Mouse (Mus musculus) liver, embryonic 13.5 days (tissue): Measurements from ENCODE around the gene Cln5. TPM values are rescaled to one million over a fixed set of nuclear protein-coding genes. Genes with fewer than 3 reads are reported as not detected.
A peak's percentile ranks its signal among the peaks of the same experiment; 100 is the strongest.

Experiments
- ATAC-seq: fragments of 200-750 bp; cut with Nextera tagmentation; 2 replicates; pipeline ENCODE4 v1.8.0; 2017; ENCODE audit warnings: low read depth, mild to moderate bottlenecking, moderate number of reproducible peaks, moderate library complexity
- DNase-seq: peaks from one replicate; pipeline ENCODE4 v3.0.0; 2022
- H3K27ac ChIP-seq: fragments of 300-500 bp; sonication (generic); 2 replicates; pipeline ENCODE4 v1.5.1; 2015; ENCODE audit warnings: moderate library complexity, mild to moderate bottlenecking, inconsistent platforms
- H3K27me3 ChIP-seq: fragments of 300-500 bp; sonication (generic); 2 replicates; pipeline ENCODE4 v1.6.1; 2015; ENCODE audit warnings: mild to moderate bottlenecking, inconsistent platforms
- H3K36me3 ChIP-seq: fragments of 300-500 bp; sonication (generic); 2 replicates; pipeline ENCODE4 v1.6.1; 2015; ENCODE audit warnings: mild to moderate bottlenecking, inconsistent platforms
- H3K4me1 ChIP-seq: fragments of 300-500 bp; sonication (generic); replicated peaks from 2 replicates; pipeline ENCODE4 v1.6.1; 2015; ENCODE audit warnings: inconsistent platforms
- H3K4me2 ChIP-seq: fragments of 300-500 bp; sonication (generic); 2 replicates; pipeline ENCODE4 v1.6.1; 2015; ENCODE audit warnings: inconsistent platforms, mild to moderate bottlenecking, moderate library complexity
- H3K4me3 ChIP-seq: fragments of 300-500 bp; sonication (generic); replicated peaks from 2 replicates; pipeline ENCODE4 v1.5.1; 2015; ENCODE audit warnings: mild to moderate bottlenecking, inconsistent platforms
- H3K9ac ChIP-seq: fragments of 300-500 bp; sonication (generic); 2 replicates; pipeline ENCODE4 v1.6.1; 2015; ENCODE audit warnings: mild to moderate bottlenecking, inconsistent platforms
- H3K9me3 ChIP-seq: fragments of 300-500 bp; sonication (generic); replicated peaks from 2 replicates; pipeline ENCODE4 v1.6.1; 2016; ENCODE audit warnings: inconsistent platforms
- WGBS: fragments of 180-500 bp; shearing (Covaris S2); methylation state at CpG from one replicate; pipeline ENCODE4 v1.1.7; 2015; ENCODE audit not compliant: insufficient replicate concordance; 5-methylcytosine and 5-hydroxymethylcytosine counted together
- polyA plus RNA-seq: library from polyadenylated mRNA; unstranded; fragments of >200 nt; fragmentation: Nextera tagmentation; extraction: Ambion mirVana; gene quantifications from 2 replicates; pipeline ENCODE4 v1.2.1, GENCODE M21; 2015

Cln5 gene
- 20.9 and 25.2 TPM in 2 replicates for polyA plus RNA-seq

- H3K9ac ChIP-seq, result peak within 1 kb of the TSS; percentile 84
- under 1% methylated on average over 65 of the region's 65 CpGs for WGBS
- H3K36me3 ChIP-seq, result peaks cover 31% of the 10 kb centered on the region
- H3K27me3 ChIP-seq, result no peaks in the 10 kb centered on the region
- H3K9me3 ChIP-seq, result no peaks in the 10 kb centered on the region
- H3K4me1 ChIP-seq, result peaks cover 28% of the 10 kb centered on the region
- DNase-seq (peak; percentile 94), ATAC-seq (peak; percentile 95)
- peak within 1 kb of the TSS; percentile 96 for H3K27ac ChIP-seq
- peak within 1 kb of the TSS; percentile 70 for H3K4me3 ChIP-seq
- peak within 1 kb of the TSS; percentile 83 for H3K4me2 ChIP-seq
Observed at GRCm38 (mm10) chr14:103069864-103070611, at the start of gene Cln5. Gene Cln5, plus strand, starts transcription at chr14:103070216.

GRCm38 (mm10) chr14:103029203-103029602 lies 40.8 kb upstream of the Cln5 start:
- ATAC-seq, result no peak
- Histone ChIP-seq H3K4me2 (no peak overlapping the region), H3K27me3 (no peaks in the 10 kb centered on the region), H3K9ac (no peak overlapping the region), H3K4me1 (no peaks in the 10 kb centered on the region), H3K4me3 (no peak overlapping the region), H3K9me3 (no peaks in the 10 kb centered on the region), H3K27ac (no peak overlapping the region), H3K36me3 (no peaks in the 10 kb centered on the region)
- DNase-seq, result no peak
- WGBS, result 42% methylated on average over 2 of the region's 2 CpGs

GRCm38 (mm10) chr14:103033271-103033823 lies 36.7 kb upstream of the Cln5 start:
- Histone ChIP-seq H3K27ac (no peak overlapping the region), H3K4me2 (no peak overlapping the region), H3K4me1 (no peaks in the 10 kb centered on the region), H3K9ac (no peak overlapping the region), H3K27me3 (no peaks in the 10 kb centered on the region), H3K9me3 (no peaks in the 10 kb centered on the region), H3K4me3 (no peak overlapping the region), H3K36me3 (no peaks in the 10 kb centered on the region)
- ATAC-seq (no peak), DNase-seq (no peak)
- 40% methylated on average over 10 of the region's 10 CpGs for WGBS

GRCm38 (mm10) chr14:103034076-103034475 lies 35.9 kb upstream of the Cln5 start:
- Histone ChIP-seq H3K36me3 (no peaks in the 10 kb centered on the region), H3K9ac (no peak overlapping the region), H3K4me3 (no peak overlapping the region), H3K4me1 (no peaks in the 10 kb centered on the region), H3K27me3 (no peaks in the 10 kb centered on the region), H3K9me3 (no peaks in the 10 kb centered on the region), H3K27ac (no peak overlapping the region), H3K4me2 (no peak overlapping the region)
- DNase-seq (no peak), ATAC-seq (no peak)
- 63% methylated on average over 9 of the region's 9 CpGs for WGBS

- no peaks in the 10 kb centered on the region for H3K36me3 ChIP-seq
- H3K9me3 ChIP-seq, result no peaks in the 10 kb centered on the region
- no peak overlapping the region for H3K9ac ChIP-seq
- no peak overlapping the region for H3K27ac ChIP-seq
- H3K27me3 ChIP-seq, result no peaks in the 10 kb centered on the region
- ATAC-seq, result no peak
- H3K4me3 ChIP-seq, result no peak overlapping the region
- DNase-seq, result no peak
- H3K4me1 ChIP-seq, result no peaks in the 10 kb centered on the region
- 45% methylated on average over 3 of the region's 3 CpGs for WGBS
- no peak overlapping the region for H3K4me2 ChIP-seq
Observed at GRCm38 (mm10) chr14:103037016-103037415, 33.0 kb upstream of the Cln5 start.

GRCm38 (mm10) chr14:103046677-103047076 lies 23.3 kb upstream of the Cln5 start, which contains the start of gene Acod1:
Gene Acod1, plus strand, starts transcription at chr14:103046977.
- Histone ChIP-seq H3K27ac (no peak within 1 kb of the TSS), H3K27me3 (no peaks in the 10 kb centered on the region), H3K36me3 (no peaks in the 10 kb centered on the region), H3K4me3 (no peak within 1 kb of the TSS), H3K4me1 (peaks cover 11% of the 10 kb centered on the region), H3K9ac (no peak within 1 kb of the TSS), H3K4me2 (no peak within 1 kb of the TSS), H3K9me3 (no peaks in the 10 kb centered on the region)
- 67% methylated on average over 2 of the region's 2 CpGs for WGBS
- ATAC-seq (no peak), DNase-seq (no peak)

GRCm38 (mm10) chr14:103048292-103049086 lies 21.5 kb upstream of the Cln5 start:
- H3K4me3 ChIP-seq, result no peak overlapping the region
- H3K4me1 ChIP-seq, result peaks cover 11% of the 10 kb centered on the region
- DNase-seq, result no peak
- no peak overlapping the region for H3K27ac ChIP-seq
- peak; percentile 69 for ATAC-seq
- H3K9ac ChIP-seq, result no peak overlapping the region
- no peaks in the 10 kb centered on the region for H3K36me3 ChIP-seq
- 15% methylated on average over 11 of the region's 11 CpGs for WGBS
- no peaks in the 10 kb centered on the region for H3K27me3 ChIP-seq
- H3K9me3 ChIP-seq, result no peaks in the 10 kb centered on the region
- peak overlapping the region; percentile 19; the same call in 1 of the 2 replicates for H3K4me2 ChIP-seq

- Histone ChIP-seq H3K27me3 (no peaks in the 10 kb centered on the region), H3K4me3 (no peak overlapping the region), H3K9me3 (no peaks in the 10 kb centered on the region), H3K9ac (no peak overlapping the region), H3K4me1 (peaks cover 11% of the 10 kb centered on the region), H3K4me2 (no peak overlapping the region), H3K27ac (no peak overlapping the region), H3K36me3 (no peaks in the 10 kb centered on the region)
- WGBS, result 12% methylated on average over 8 of the region's 8 CpGs
- DNase-seq (peak; percentile 57), ATAC-seq (peak; percentile 87)
Observed at GRCm38 (mm10) chr14:103051159-103051769, 18.8 kb upstream of the Cln5 start.

GRCm38 (mm10) chr14:103054731-103055130 lies 15.3 kb upstream of the Cln5 start:
- H3K9me3 ChIP-seq, result no peaks in the 10 kb centered on the region
- no peaks in the 10 kb centered on the region for H3K36me3 ChIP-seq
- no peaks in the 10 kb centered on the region for H3K27me3 ChIP-seq
- no peaks in the 10 kb centered on the region for H3K4me1 ChIP-seq
- no peak overlapping the region for H3K4me2 ChIP-seq
- ATAC-seq (no peak), DNase-seq (no peak)
- H3K27ac ChIP-seq, result no peak overlapping the region
- no peak overlapping the region for H3K9ac ChIP-seq
- WGBS, result 77% methylated on average over 13 of the region's 13 CpGs
- no peak overlapping the region for H3K4me3 ChIP-seq

GRCm38 (mm10) chr14:103056601-103057000 lies 13.4 kb upstream of the Cln5 start:
- no peak overlapping the region for H3K4me3 ChIP-seq
- no peaks in the 10 kb centered on the region for H3K4me1 ChIP-seq
- no peaks in the 10 kb centered on the region for H3K27me3 ChIP-seq
- no peak overlapping the region for H3K27ac ChIP-seq
- no peak for DNase-seq
- no peak overlapping the region for H3K9ac ChIP-seq
- H3K4me2 ChIP-seq, result no peak overlapping the region
- 74% methylated on average over 7 of the region's 7 CpGs for WGBS
- no peaks in the 10 kb centered on the region for H3K36me3 ChIP-seq
- ATAC-seq, result no peak
- H3K9me3 ChIP-seq, result no peaks in the 10 kb centered on the region

- ATAC-seq (peak; percentile 72), DNase-seq (no peak)
- Histone ChIP-seq H3K4me1 (no peaks in the 10 kb centered on the region), H3K27ac (no peak overlapping the region), H3K4me3 (no peak overlapping the region), H3K4me2 (no peak overlapping the region), H3K9me3 (no peaks in the 10 kb centered on the region), H3K27me3 (no peaks in the 10 kb centered on the region), H3K9ac (no peak overlapping the region), H3K36me3 (no peaks in the 10 kb centered on the region)
- WGBS, result 15% methylated on average over 1 of the region's 1 CpGs
Observed at GRCm38 (mm10) chr14:103058998-103059397, 11.0 kb upstream of the Cln5 start.
